Mouse (Mus musculus) kidney, embryonic 14.5 days (tissue): ENCODE measurements around the gene Snupn. TPM values are rescaled to one million over a fixed set of nuclear protein-coding genes. Genes with fewer than 3 reads are reported as not detected.
"Not testable (repeated sequence)": the region's sequence is repeated elsewhere in the genome, so short reads cannot be mapped to it uniquely, and the experiment has no call there.

Experiments used
- ATAC-seq: fragments of 200-750 bp; cut with Nextera tagmentation; 2 replicates; pipeline ENCODE4 v1.8.0; 2017; ENCODE audit warnings: moderate number of reproducible peaks, mild to moderate bottlenecking, moderate TSS enrichment, moderate library complexity; ENCODE audit not compliant: low FRiP score, low TSS enrichment
- H3K27ac ChIP-seq: fragments of 300-500 bp; sonication (generic); 2 replicates; pipeline ENCODE4 v1.5.1; 2014; ENCODE audit warnings: low read depth, mild to moderate bottlenecking, low read length, moderate library complexity, mixed read lengths
- H3K27me3 ChIP-seq: fragments of 300-500 bp; sonication (generic); 2 replicates; pipeline ENCODE4 v1.6.1; 2014; ENCODE audit warnings: mild to moderate bottlenecking, low read length; ENCODE audit not compliant: control insufficient read depth, insufficient read depth
- H3K36me3 ChIP-seq: fragments of 300-500 bp; sonication (generic); 2 replicates; pipeline ENCODE4 v1.6.1; 2014; ENCODE audit warnings: low read length, mixed read lengths; ENCODE audit not compliant: control insufficient read depth, insufficient read depth
- H3K4me1 ChIP-seq: fragments of 300-500 bp; sonication (generic); 2 replicates; pipeline ENCODE4 v1.6.1; 2014; ENCODE audit warnings: low read length, mixed read lengths; ENCODE audit not compliant: control insufficient read depth, insufficient read depth
- H3K4me2 ChIP-seq: fragments of 300-500 bp; sonication (generic); replicated peaks from 2 replicates; pipeline ENCODE4 v1.6.1; 2014; ENCODE audit warnings: low read depth, mild to moderate bottlenecking, low read length
- H3K4me3 ChIP-seq: fragments of 300-500 bp; sonication (generic); 2 replicates; pipeline ENCODE4 v1.5.1; 2014; ENCODE audit warnings: mild to moderate bottlenecking, low read length
- H3K9ac ChIP-seq: fragments of 300-500 bp; sonication (generic); 2 replicates; pipeline ENCODE4 v1.6.1; 2014; ENCODE audit warnings: low read depth, mild to moderate bottlenecking, low read length, moderate library complexity
- H3K9me3 ChIP-seq: fragments of 300-500 bp; sonication (generic); 2 replicates; pipeline ENCODE4 v1.6.1; 2016; ENCODE audit warnings: low read length; ENCODE audit not compliant: control insufficient read depth
- whole genome bisulfite sequencing: fragments of 180-500 bp; shearing (Covaris S2); extraction: QIAGEN DNeasy Blood & Tissue Kit; methylation state at CpG from one replicate; pipeline ENCODE4 v1.1.7; 2014; 5-methylcytosine and 5-hydroxymethylcytosine counted together
- polyA plus RNA-seq: library from polyadenylated mRNA; unstranded; fragments of >200 nt; fragmentation: Nextera tagmentation; extraction: Ambion mirVana; gene quantifications from 2 replicates; pipeline ENCODE4 v1.2.1, GENCODE M21; 2014

The Snupn gene
- polyA plus RNA-seq, 1 experiment from 2014 or later: 27.7 TPM

DNA sequence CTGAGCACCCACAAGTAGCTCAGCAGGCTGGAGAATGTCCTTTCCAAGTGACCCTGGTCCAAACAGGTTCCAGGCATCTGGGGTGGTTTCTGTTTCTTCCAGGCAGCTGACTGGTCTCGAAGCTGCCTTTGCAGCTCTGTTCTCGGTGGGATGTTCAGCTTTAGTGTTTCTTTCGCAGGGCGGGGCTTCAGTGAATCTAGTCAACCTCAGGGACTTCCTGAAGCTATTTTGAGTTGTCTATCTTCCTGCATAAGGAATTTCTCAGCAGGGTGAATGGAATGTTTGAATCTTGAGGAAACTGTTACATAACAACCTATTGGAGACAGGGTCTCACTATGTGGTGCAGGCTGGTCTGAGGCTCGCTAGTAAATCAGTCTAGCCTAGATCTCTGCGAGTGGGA lies 29.5 kb downstream of the Snupn start:
- H3K27ac ChIP-seq: no peak overlapping the region
- WGBS: 92% methylated on average over 6 of the region's 6 CpGs
- H3K27me3 ChIP-seq: no peaks in the 10 kb centered on the region
- no peak for ATAC-seq
- H3K9me3 ChIP-seq: no peaks in the 10 kb centered on the region
- H3K4me3 ChIP-seq: no peak overlapping the region
- no peak overlapping the region for H3K9ac ChIP-seq
- H3K4me1 ChIP-seq: no peaks in the 10 kb centered on the region
- H3K4me2 ChIP-seq: no peak overlapping the region
- H3K36me3 ChIP-seq: peaks cover 14% of the 10 kb centered on the region

DNA sequence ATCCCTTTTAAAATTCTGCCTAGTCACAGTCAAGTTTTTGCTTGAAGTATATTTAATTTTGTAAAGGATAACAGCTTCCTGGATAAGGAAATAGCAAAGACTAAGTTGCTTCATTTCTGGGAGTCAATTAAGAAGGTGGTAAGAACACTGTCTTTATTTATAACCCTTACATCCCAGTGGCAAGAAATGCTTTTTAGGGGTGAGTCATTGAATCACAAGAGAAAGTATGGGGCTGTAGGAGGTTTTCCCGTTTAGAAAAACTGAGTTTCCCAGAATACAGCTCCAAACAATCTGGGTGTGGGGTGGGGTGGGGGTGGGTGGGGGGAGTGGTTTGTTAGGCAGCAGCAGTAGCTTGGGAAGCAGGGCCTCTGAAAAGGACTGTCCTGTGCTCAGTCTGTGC lies 30.8 kb downstream of the Snupn start:
- no peak for ATAC-seq

DNA sequence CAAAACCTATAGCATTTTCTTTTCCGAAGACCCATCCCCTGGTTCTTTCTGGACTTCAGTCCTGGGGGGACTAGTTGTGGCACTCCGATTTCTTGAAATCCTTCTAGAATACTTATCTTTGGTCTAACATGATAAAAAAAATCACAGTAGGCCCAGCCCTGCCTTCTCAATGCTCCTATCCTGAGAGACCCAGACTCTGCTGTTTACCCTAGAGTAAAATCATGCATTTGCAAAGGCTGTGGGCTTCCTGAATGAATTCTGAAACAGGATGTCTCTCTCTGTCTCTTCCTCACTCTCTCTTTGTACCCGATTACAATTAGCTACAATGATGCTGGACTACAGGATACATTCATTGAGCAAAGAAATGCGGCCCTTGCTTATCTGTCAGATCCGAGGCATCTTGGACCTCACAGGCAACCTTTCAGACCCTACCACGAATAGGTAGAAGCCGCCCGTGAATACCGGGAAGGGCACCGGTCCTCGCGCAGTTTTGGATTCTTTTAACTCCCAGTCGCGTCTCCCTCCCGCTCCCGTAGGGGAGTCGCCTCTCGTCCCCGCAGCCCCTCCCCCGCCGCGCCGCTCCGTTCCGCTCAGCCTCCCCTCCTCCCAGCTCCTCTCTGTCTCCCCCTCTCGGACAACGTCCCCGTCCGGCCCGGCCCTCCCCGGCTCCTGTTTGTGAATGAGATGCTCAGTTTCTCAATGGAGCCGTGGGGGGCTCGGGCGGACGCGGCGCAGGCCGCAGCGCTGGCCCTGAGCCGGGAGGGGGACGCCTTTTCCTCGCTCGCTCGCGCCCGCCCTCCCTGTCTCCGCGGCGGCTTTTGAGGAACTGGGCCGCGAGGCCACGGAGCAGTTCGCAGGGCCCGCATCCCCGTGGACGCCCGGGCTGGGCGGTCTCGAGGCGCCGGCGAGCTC lies 43.9 kb downstream of the Snupn start, which contains the start of gene Ptpn9:
Gene Ptpn9, plus strand, starts transcription at position 638 of the 912 bp plus-strand sequence.
- Histone ChIP-seq H3K4me2 (peak within 1 kb of the TSS; percentile 79), H3K27ac (peak within 1 kb of the TSS; percentile 98), H3K9ac (peak within 1 kb of the TSS; percentile 98), H3K4me3 (peak within 1 kb of the TSS; percentile 93), H3K4me1 (peaks cover 3% of the 10 kb centered on the region; the same call in 1 of the 2 replicates), H3K9me3 (no peaks in the 10 kb centered on the region), H3K27me3 (no peaks in the 10 kb centered on the region), H3K36me3 (no peaks in the 10 kb centered on the region)
- ATAC-seq: peak; percentile 95
- 2% methylated on average over 62 of the region's 62 CpGs for WGBS

More for the DNA sequence above, 30.8 kb downstream of the Snupn start:
- 74% methylated on average over 1 of the region's 1 CpGs for WGBS
- H3K4me1 ChIP-seq: no peaks in the 10 kb centered on the region
- no peak overlapping the region for H3K9ac ChIP-seq
- no peaks in the 10 kb centered on the region for H3K9me3 ChIP-seq
- H3K27ac ChIP-seq: no peak overlapping the region
- H3K4me3 ChIP-seq: no peak overlapping the region
- peaks cover 14% of the 10 kb centered on the region for H3K36me3 ChIP-seq
- H3K4me2 ChIP-seq: no peak overlapping the region
- no peaks in the 10 kb centered on the region for H3K27me3 ChIP-seq

DNA sequence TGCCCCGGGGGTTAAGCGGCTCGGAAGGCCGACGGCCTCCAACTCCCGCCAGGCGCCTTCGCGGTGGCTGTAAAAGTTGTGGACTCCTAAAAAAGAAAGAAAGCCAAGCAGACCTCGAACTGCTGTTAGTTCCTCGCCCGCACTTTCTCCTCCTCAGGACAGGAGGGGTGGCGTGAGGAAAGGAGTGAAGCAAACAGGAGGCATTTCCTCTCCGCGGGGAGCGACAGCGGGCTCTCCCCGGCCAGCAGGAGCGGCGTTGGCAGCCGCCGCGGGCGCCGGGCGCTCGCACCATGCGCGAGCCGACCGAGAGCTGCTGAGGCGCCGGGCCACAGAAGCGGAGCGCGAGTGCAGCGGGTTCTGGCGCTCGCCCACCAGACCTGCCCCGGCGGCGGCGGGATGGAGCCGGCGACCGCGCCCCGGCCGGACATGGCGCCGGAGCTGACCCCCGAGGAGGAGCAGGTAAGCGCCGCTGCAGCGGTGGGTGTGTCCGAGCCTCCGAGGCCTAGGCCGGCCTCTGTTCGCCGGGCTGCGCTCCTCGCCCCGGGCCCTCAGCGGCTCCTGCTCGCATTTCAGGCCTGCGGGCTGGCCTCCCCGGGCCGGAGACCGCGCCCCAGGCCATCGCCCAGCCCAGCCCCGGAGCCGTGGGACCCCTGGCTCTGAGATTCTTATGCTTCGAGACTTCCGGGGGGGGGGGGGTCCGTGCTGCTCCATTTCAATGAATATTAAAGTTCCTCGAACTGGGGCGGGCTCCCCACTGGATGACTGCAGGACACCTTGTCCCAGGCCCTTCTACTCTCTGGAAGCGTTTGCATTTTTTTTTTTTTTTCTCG lies 44.7 kb downstream of the Snupn start:
- no peaks in the 10 kb centered on the region for H3K27me3 ChIP-seq
- H3K4me2 ChIP-seq: peak overlapping the region; percentile 79
- under 1% methylated on average over 76 of the region's 80 CpGs for WGBS
- peak; percentile 73 for ATAC-seq
- peaks cover 3% of the 10 kb centered on the region; the same call in 1 of the 2 replicates for H3K4me1 ChIP-seq
- peak overlapping the region; percentile 98 for H3K27ac ChIP-seq
- no peaks in the 10 kb centered on the region; the same call in 1 of the 2 replicates for H3K36me3 ChIP-seq
- H3K9me3 ChIP-seq: no peaks in the 10 kb centered on the region
- peak overlapping the region; percentile 98 for H3K9ac ChIP-seq
- peak overlapping the region; percentile 93 for H3K4me3 ChIP-seq

DNA sequence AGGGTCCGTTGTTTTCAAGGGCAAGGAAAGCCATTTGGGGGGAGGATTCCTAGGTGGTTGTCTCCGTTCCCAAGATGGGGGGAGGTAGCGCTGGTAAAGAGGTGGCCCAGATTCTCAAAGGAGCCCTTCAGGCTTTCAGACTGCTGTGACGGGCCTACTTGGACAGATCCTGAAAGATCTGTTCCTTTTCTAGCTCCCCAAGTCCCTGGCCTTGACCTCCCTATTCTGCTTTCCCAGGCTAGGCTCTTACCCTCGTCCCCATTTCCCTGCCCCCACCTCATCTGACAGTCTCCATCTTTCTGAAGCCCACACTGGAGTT lies 45.3 kb downstream of the Snupn start:
- ATAC-seq: no peak
- Histone ChIP-seq H3K27ac (peak overlapping the region; percentile 98), H3K27me3 (no peaks in the 10 kb centered on the region), H3K9me3 (no peaks in the 10 kb centered on the region), H3K9ac (peak overlapping the region; percentile 98), H3K36me3 (no peaks in the 10 kb centered on the region; the same call in 1 of the 2 replicates), H3K4me1 (peaks cover 3% of the 10 kb centered on the region; the same call in 1 of the 2 replicates), H3K4me3 (peak overlapping the region; percentile 93), H3K4me2 (peak overlapping the region; percentile 79)
- WGBS: 0% methylated on average over 5 of the region's 5 CpGs

DNA sequence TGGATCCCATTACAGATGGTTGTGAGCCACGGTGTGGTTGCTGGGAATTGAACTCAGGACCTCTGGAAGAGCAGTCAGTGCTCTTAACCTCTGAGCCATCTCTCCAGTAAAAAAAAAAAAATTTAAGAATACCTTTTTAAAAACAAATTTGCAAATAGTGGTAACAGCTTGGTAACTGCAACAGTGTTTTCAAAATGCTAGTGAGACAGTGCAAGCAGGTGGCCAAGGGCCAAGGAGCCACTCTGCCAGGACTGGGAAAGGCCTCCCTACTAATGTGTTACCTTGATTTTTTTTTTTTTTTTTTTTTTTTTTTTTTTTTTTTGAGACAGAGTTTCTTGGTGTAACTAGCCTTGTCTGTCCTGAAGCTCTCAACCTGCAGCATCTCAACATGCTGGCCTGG lies 46.5 kb downstream of the Snupn start:
- H3K9ac ChIP-seq, H3K4me1 ChIP-seq, ATAC-seq, H3K27ac ChIP-seq, H3K4me3 ChIP-seq, H3K4me2 ChIP-seq, H3K27me3 ChIP-seq, H3K36me3 ChIP-seq, H3K9me3 ChIP-seq: not testable (repeated sequence)
- WGBS: 88% methylated on average over 1 of the region's 1 CpGs

DNA sequence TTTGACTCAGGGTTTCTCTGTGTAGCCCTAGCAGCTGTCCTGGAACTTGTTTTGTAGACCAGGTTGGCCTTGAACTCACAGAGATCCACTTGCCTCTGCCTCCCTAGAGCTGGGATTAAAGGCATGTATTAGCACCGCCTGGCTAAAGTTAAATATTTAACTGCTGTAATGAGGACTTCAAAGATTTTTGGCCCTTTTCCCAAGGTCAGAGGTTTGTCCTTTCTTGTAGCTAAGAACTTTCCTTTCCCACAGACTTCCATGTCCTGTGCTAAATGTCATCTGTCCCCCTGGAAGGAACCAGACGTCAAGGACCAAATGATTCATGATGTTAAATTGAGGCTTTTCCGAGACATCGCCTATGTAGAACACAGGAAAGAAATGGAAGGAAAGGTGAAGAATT lies 52.3 kb downstream of the Snupn start:
- Histone ChIP-seq H3K9ac (no peak overlapping the region), H3K4me1 (no peaks in the 10 kb centered on the region), H3K4me2 (no peak overlapping the region), H3K9me3 (peaks cover 3% of the 10 kb centered on the region; the same call in 1 of the 2 replicates), H3K27me3 (no peaks in the 10 kb centered on the region), H3K4me3 (no peak overlapping the region), H3K27ac (no peak overlapping the region), H3K36me3 (peaks cover 4% of the 10 kb centered on the region; the same call in 1 of the 2 replicates)
- ATAC-seq: no peak
- 57% methylated on average over 4 of the region's 4 CpGs for WGBS

DNA sequence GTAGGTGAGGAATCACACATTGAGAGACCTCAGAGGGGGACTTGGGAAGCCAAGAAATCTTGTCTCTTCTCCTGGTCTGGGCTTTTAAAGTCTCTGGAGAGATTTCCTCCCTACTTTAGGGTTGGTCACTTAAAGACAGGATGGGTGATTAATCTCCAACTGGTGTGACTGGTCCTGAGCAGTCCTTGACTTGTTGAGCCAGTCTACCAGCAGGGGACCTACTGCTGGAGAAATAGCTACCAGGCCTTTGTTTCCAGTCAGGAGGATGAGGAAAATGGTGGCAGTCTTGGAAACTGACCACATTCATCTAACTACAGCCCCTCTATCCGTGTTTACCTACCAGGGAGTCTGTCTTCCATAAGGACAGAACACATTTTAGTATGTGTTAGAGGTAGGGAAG lies 61.7 kb downstream of the Snupn start:
- Histone ChIP-seq H3K4me1 (no peaks in the 10 kb centered on the region), H3K27me3 (no peaks in the 10 kb centered on the region), H3K4me2 (no peak overlapping the region), H3K36me3 (peaks cover 4% of the 10 kb centered on the region; the same call in 1 of the 2 replicates), H3K9me3 (peaks cover 11% of the 10 kb centered on the region; the same call in 1 of the 2 replicates), H3K4me3 (no peak overlapping the region), H3K9ac (no peak overlapping the region), H3K27ac (no peak overlapping the region)
- WGBS: 95% methylated on average over 1 of the region's 1 CpGs
- ATAC-seq: no peak
